Mouse (Mus musculus) heart, embryonic 16.5 days (tissue): ENCODE results near the gene Pcnx. TPM values are rescaled to one million over a fixed set of nuclear protein-coding genes. Genes with fewer than 3 reads are reported as not detected.
A peak's percentile ranks its signal among the peaks of the same experiment; 100 is the strongest.

ENCODE experiments used
- ATAC-seq: fragments of 200-750 bp; cut with Nextera tagmentation; replicated peaks from 2 replicates; pipeline ENCODE4 v1.8.0; 2017; ENCODE audit warnings: moderate number of reproducible peaks; ENCODE audit not compliant: insufficient read depth, low FRiP score; ENCODE audit errors: extremely low read depth
- H3K27ac ChIP-seq: fragments of 300-500 bp; sonication (generic); 2 replicates; pipeline ENCODE4 v1.5.1; 2014; ENCODE audit warnings: mild to moderate bottlenecking, low read length, control low read depth, moderate library complexity
- H3K27me3 ChIP-seq: fragments of 300-500 bp; sonication (generic); 2 replicates; pipeline ENCODE4 v1.6.1; 2014; ENCODE audit warnings: low read length, mixed read lengths; ENCODE audit not compliant: control insufficient read depth, insufficient read depth
- H3K36me3 ChIP-seq: fragments of 300-500 bp; sonication (generic); 2 replicates; pipeline ENCODE4 v1.6.1; 2014; ENCODE audit not compliant: control insufficient read depth, insufficient read depth
- H3K4me1 ChIP-seq: fragments of 300-500 bp; sonication (generic); 2 replicates; pipeline ENCODE4 v1.6.1; 2014; ENCODE audit warnings: low read length, mixed read lengths; ENCODE audit not compliant: control insufficient read depth, insufficient read depth
- H3K4me2 ChIP-seq: fragments of 300-500 bp; sonication (generic); 2 replicates; pipeline ENCODE4 v1.6.1; 2014; ENCODE audit warnings: low read depth, mild to moderate bottlenecking, control low read depth, low read length
- H3K4me3 ChIP-seq: fragments of 300-500 bp; sonication (generic); 2 replicates; pipeline ENCODE4 v1.5.1; 2014; ENCODE audit warnings: mild to moderate bottlenecking, control low read depth, low read length
- H3K9ac ChIP-seq: fragments of 300-500 bp; sonication (generic); 2 replicates; pipeline ENCODE4 v1.6.1; 2014; ENCODE audit warnings: low read length, control low read depth
- H3K9me3 ChIP-seq: fragments of 300-500 bp; sonication (generic); replicated peaks from 2 replicates; pipeline ENCODE4 v1.6.1; 2016; ENCODE audit warnings: low read length; ENCODE audit not compliant: control insufficient read depth
- WGBS: fragments of 180-500 bp; shearing (Covaris S2); extraction: QIAGEN DNeasy Blood & Tissue Kit; methylation state at CpG from one replicate; pipeline ENCODE4 v1.1.7; 2014; 5-methylcytosine and 5-hydroxymethylcytosine counted together
- polyA plus RNA-seq: library from polyadenylated mRNA; unstranded; fragments of >200 nt; fragmentation: Nextera tagmentation; extraction: Ambion mirVana; gene quantifications from 2 replicates; pipeline ENCODE4 v1.2.1, GENCODE M21; 2015

Gene Pcnx
- 9.3 and 10.9 TPM in 2 replicates for polyA plus RNA-seq

GRCm38 (mm10) chr12:81859351-81860307 is at the start of gene Pcnx:
TSS of gene Pcnx (plus strand) at chr12:81860023.
- Histone ChIP-seq H3K27ac (peak within 1 kb of the TSS; percentile 95), H3K4me1 (peaks cover 53% of the 10 kb centered on the region), H3K27me3 (no peaks in the 10 kb centered on the region), H3K4me2 (peak within 1 kb of the TSS; percentile 83), H3K36me3 (no peaks in the 10 kb centered on the region), H3K9ac (peak within 1 kb of the TSS; percentile 98), H3K4me3 (peak within 1 kb of the TSS; percentile 75), H3K9me3 (no peaks in the 10 kb centered on the region)
- WGBS = 4% methylated on average over 31 of the region's 83 CpGs
- ATAC-seq = peak; percentile 80

GRCm38 (mm10) chr12:81810417-81810816 is 49.4 kb upstream of the Pcnx start:
- Histone ChIP-seq H3K36me3 (no peaks in the 10 kb centered on the region), H3K9me3 (no peaks in the 10 kb centered on the region), H3K27me3 (no peaks in the 10 kb centered on the region), H3K27ac (no peak overlapping the region), H3K4me1 (peaks cover 18% of the 10 kb centered on the region), H3K9ac (no peak overlapping the region), H3K4me2 (no peak overlapping the region), H3K4me3 (no peak overlapping the region)
- WGBS = 41% methylated on average over 8 of the region's 8 CpGs
- ATAC-seq = no peak

GRCm38 (mm10) chr12:81814742-81815141 is 45.1 kb upstream of the Pcnx start:
- WGBS = 84% methylated on average over 5 of the region's 5 CpGs
- no peak for ATAC-seq
- Histone ChIP-seq H3K4me3 (no peak overlapping the region), H3K27ac (no peak overlapping the region), H3K27me3 (no peaks in the 10 kb centered on the region), H3K4me2 (no peak overlapping the region), H3K9me3 (no peaks in the 10 kb centered on the region), H3K36me3 (no peaks in the 10 kb centered on the region), H3K4me1 (peaks cover 11% of the 10 kb centered on the region), H3K9ac (no peak overlapping the region)

GRCm38 (mm10) chr12:81816330-81817125 is 43.3 kb upstream of the Pcnx start:
- Histone ChIP-seq H3K4me1 (peaks cover 11% of the 10 kb centered on the region), H3K9me3 (no peaks in the 10 kb centered on the region), H3K36me3 (no peaks in the 10 kb centered on the region), H3K4me2 (peak overlapping the region; percentile 41), H3K9ac (no peak overlapping the region), H3K27ac (peak overlapping the region; percentile 58), H3K27me3 (no peaks in the 10 kb centered on the region), H3K4me3 (no peak overlapping the region)
- peak; percentile 69 for ATAC-seq
- WGBS = 27% methylated on average over 10 of the region's 10 CpGs

GRCm38 (mm10) chr12:81817126-81817505 is 42.7 kb upstream of the Pcnx start:
- Histone ChIP-seq H3K27me3 (no peaks in the 10 kb centered on the region), H3K9me3 (no peaks in the 10 kb centered on the region), H3K27ac (peak overlapping the region; percentile 58), H3K9ac (no peak overlapping the region), H3K4me2 (peak overlapping the region; percentile 41), H3K36me3 (no peaks in the 10 kb centered on the region), H3K4me1 (peaks cover 11% of the 10 kb centered on the region), H3K4me3 (no peak overlapping the region)
- ATAC-seq = no peak; the same call in 1 of the 2 replicates
- 50% methylated on average over 6 of the region's 6 CpGs for WGBS

- H3K9me3 ChIP-seq = no peaks in the 10 kb centered on the region
- H3K27ac ChIP-seq = no peak overlapping the region
- no peak overlapping the region for H3K4me3 ChIP-seq
- H3K4me2 ChIP-seq = no peak overlapping the region
- 77% methylated on average over 4 of the region's 4 CpGs for WGBS
- H3K4me1 ChIP-seq = peaks cover 11% of the 10 kb centered on the region
- no peaks in the 10 kb centered on the region for H3K36me3 ChIP-seq
- no peak for ATAC-seq
- H3K27me3 ChIP-seq = no peaks in the 10 kb centered on the region
- H3K9ac ChIP-seq = no peak overlapping the region
These were observed 39.1 kb upstream of the Pcnx start for GRCm38 (mm10) chr12:81820700-81821099.

- ATAC-seq = no peak
- no peaks in the 10 kb centered on the region for H3K36me3 ChIP-seq
- WGBS = 78% methylated on average over 4 of the region's 4 CpGs
- no peak overlapping the region for H3K4me2 ChIP-seq
- H3K4me3 ChIP-seq = no peak overlapping the region
- H3K9ac ChIP-seq = no peak overlapping the region
- no peaks in the 10 kb centered on the region for H3K9me3 ChIP-seq
- H3K27me3 ChIP-seq = no peaks in the 10 kb centered on the region
- H3K27ac ChIP-seq = no peak overlapping the region
- H3K4me1 ChIP-seq = peaks cover 5% of the 10 kb centered on the region; the same call in 1 of the 2 replicates
These were observed 37.6 kb upstream of the Pcnx start for GRCm38 (mm10) chr12:81822176-81822575.

GRCm38 (mm10) chr12:81822778-81823480 is 36.9 kb upstream of the Pcnx start:
- H3K4me1 ChIP-seq = 0 out of 2 replicates have a peak, but pooled peaks cover 5% of the 10 kb centered on the region
- H3K27ac ChIP-seq = no peak overlapping the region
- no peak overlapping the region for H3K4me3 ChIP-seq
- 78% methylated on average over 4 of the region's 4 CpGs for WGBS
- H3K4me2 ChIP-seq = no peak overlapping the region
- H3K9ac ChIP-seq = no peak overlapping the region
- no peaks in the 10 kb centered on the region for H3K9me3 ChIP-seq
- no peak for ATAC-seq
- no peaks in the 10 kb centered on the region for H3K27me3 ChIP-seq
- H3K36me3 ChIP-seq = no peaks in the 10 kb centered on the region
